Mouse (Mus musculus): ENCODE measurements around the gene Olfr166. TPM values are rescaled to one million over a fixed set of nuclear protein-coding genes. Genes with fewer than 3 reads are reported as not detected.
"Not testable (repeated sequence)": the region's sequence is repeated elsewhere in the genome, so short reads cannot be mapped to it uniquely, and the experiment has no call there.

Gene Olfr166
- polyA plus RNA-seq (2014; fragmentation: Nextera tagmentation; extraction: Ambion mirVana): not detected in 2 replicates

DNA sequence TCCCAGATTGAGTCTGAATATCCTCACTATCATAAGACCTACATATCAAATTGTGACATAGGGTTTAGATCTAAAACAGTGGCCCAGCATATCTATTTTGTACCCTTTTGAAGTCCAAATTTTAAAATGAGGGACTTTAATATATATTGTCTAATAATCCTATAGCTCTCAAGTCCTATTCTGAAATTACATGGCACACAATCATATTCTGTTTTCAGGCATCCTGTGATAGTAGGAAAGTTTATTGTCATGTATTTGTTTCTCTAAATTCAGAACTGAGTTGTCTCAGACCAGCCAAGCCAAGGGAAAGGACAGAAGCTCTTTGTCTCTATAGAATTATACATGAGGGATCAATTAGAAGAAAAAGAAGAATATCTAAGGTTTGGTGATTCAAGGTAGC lies at the start of gene Olfr166:
Olfr166 (plus strand) TSS at position 301 of the 400 bp plus-strand sequence.
- H3K36me3 ChIP-seq (ENCODE audit: control insufficient read depth, insufficient read depth, low read length): no peaks in the 10 kb centered on the region
- H3K4me2 ChIP-seq (replicated peaks; ENCODE audit: low read depth, low read length): no peak within 1 kb of the TSS
- no peaks in the 10 kb centered on the region for H3K27me3 ChIP-seq (ENCODE audit: control insufficient read depth, insufficient read depth, low read length)
- no peak within 1 kb of the TSS for H3K27ac ChIP-seq (ENCODE audit: low read depth, low read length)
- ATAC-seq (ENCODE audit: low FRiP score, low TSS enrichment): no peak
- no peak within 1 kb of the TSS for H3K4me3 ChIP-seq (ENCODE audit: low read length)
- no peak within 1 kb of the TSS for H3K9ac ChIP-seq (ENCODE audit: low read depth, low read length)
- no peaks in the 10 kb centered on the region for H3K9me3 ChIP-seq (ENCODE audit: control insufficient read depth, low read length)
- no peaks in the 10 kb centered on the region for H3K4me1 ChIP-seq (ENCODE audit: control insufficient read depth, insufficient read depth, low read length)

DNA sequence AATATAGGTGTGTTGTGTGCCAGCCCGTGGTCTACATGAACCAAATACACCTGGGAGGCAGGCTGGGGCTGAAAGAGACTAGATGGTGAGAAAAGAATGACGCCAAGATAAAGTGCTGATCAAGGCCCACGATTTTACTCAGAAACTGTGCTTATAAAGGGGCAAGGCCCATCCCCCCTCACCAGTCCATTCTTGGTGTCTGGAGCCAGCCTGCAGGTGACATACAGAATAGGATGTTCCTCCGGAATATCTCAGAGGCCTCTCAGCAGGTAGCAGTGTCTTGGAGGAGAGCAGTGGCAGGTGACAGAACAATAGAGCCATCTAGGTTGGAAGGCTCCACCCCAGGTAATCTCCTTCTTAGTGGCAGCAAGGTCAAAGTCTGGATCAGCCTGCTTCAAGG lies 24.8 kb upstream of the Olfr166 start:
- H3K27me3 ChIP-seq (ENCODE audit: control insufficient read depth, insufficient read depth, low read length); H3K9ac ChIP-seq (ENCODE audit: low read depth, low read length); H3K27ac ChIP-seq (ENCODE audit: low read depth, low read length); H3K36me3 ChIP-seq (ENCODE audit: control insufficient read depth, insufficient read depth, low read length); ATAC-seq (ENCODE audit: low FRiP score, low TSS enrichment); H3K4me3 ChIP-seq (ENCODE audit: low read length); H3K9me3 ChIP-seq (ENCODE audit: control insufficient read depth, low read length); H3K4me1 ChIP-seq (ENCODE audit: control insufficient read depth, insufficient read depth, low read length); H3K4me2 ChIP-seq (replicated peaks; ENCODE audit: low read depth, low read length): not testable (repeated sequence)
- WGBS: 88% methylated on average over 4 of the region's 4 CpGs

DNA sequence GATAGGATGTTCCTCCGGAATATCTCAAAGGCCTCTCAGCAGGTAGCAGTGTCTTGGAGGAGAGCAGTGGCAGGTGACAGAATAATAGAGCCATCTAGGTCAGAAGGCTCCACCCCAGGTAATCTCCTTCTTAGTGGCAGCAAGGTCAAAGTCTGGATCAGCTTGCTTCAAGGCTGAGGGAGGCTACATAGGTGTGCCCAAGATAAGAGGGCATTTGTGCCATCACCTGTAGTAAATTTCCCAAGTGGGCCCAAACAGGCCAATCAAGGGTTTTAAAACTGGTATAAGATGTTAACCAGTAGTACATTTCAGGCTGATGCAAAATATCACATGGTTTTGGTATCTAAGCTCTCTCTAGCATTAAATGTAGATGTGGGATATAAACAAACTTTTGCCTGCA lies 19.1 kb upstream of the Olfr166 start:
- Histone ChIP-seq H3K27ac (ENCODE audit: low read depth, low read length) (no peak overlapping the region), H3K9ac (ENCODE audit: low read depth, low read length) (no peak overlapping the region), H3K4me3 (ENCODE audit: low read length) (no peak overlapping the region), H3K4me2 (replicated peaks; ENCODE audit: low read depth, low read length) (no peak overlapping the region), H3K4me1 (ENCODE audit: control insufficient read depth, insufficient read depth, low read length) (no peaks in the 10 kb centered on the region), H3K27me3 (ENCODE audit: control insufficient read depth, insufficient read depth, low read length) (no peaks in the 10 kb centered on the region), H3K9me3 (ENCODE audit: control insufficient read depth, low read length) (no peaks in the 10 kb centered on the region), H3K36me3 (ENCODE audit: control insufficient read depth, insufficient read depth, low read length) (no peaks in the 10 kb centered on the region)
- 94% methylated on average over 1 of the region's 1 CpGs for WGBS
- ATAC-seq (ENCODE audit: low FRiP score, low TSS enrichment): no peak

DNA sequence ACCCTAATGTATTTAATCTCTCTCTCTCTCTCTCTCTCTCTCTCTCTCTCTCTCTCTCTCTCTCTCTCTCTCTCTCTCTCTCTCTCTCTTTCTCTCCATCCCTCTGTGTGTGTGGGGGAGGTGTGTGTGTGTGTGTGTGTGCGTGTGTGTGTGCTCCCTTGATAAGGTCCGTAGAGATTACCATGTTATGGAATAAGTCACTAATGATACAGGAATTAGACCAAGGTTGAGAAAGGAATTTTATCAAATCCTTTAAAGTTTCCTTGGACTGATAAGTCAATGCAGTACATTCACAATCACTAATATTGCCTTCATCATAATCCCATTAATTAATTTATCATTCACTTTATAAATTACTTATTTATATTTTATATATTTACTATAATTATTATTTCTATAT lies 38.7 kb downstream of the Olfr166 start, which contains the start of gene Olfr167:
Olfr167 (minus strand) TSS at position 101 of the 400 bp plus-strand sequence.
- no peaks in the 10 kb centered on the region for H3K4me1 ChIP-seq (ENCODE audit: control insufficient read depth, insufficient read depth, low read length)
- H3K27me3 ChIP-seq (ENCODE audit: control insufficient read depth, insufficient read depth, low read length): no peaks in the 10 kb centered on the region
- WGBS: 92% methylated on average over 2 of the region's 2 CpGs

DNA sequence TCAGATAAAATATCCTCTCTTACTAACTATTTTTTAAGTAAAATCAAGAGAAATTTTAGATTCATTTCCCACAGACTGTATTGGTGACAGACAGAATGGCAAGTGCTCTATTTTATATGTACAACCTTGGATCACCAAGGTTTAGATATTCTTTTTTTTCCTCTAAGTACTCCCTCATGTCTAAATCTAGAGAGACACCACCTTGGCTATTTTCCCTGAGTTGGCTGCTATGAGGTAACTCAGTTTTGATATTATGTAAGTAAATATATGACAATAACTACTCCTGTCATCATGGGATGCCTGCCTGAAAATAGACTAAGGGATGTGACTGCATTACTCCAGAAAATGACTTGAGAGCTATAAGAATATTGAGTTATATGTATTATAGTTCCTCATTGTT lies 52.0 kb downstream of the Olfr166 start, which contains the start of gene Olfr168:
Olfr168 (minus strand) TSS at position 101 of the 400 bp plus-strand sequence.
- Histone ChIP-seq H3K27me3 (ENCODE audit: control insufficient read depth, insufficient read depth, low read length) (no peaks in the 10 kb centered on the region), H3K4me2 (replicated peaks; ENCODE audit: low read depth, low read length) (no peak within 1 kb of the TSS), H3K9ac (ENCODE audit: low read depth, low read length) (no peak within 1 kb of the TSS), H3K4me1 (ENCODE audit: control insufficient read depth, insufficient read depth, low read length) (no peaks in the 10 kb centered on the region), H3K9me3 (ENCODE audit: control insufficient read depth, low read length) (no peaks in the 10 kb centered on the region), H3K4me3 (ENCODE audit: low read length) (no peak within 1 kb of the TSS), H3K27ac (ENCODE audit: low read depth, low read length) (no peak within 1 kb of the TSS), H3K36me3 (ENCODE audit: control insufficient read depth, insufficient read depth, low read length) (no peaks in the 10 kb centered on the region)
- ATAC-seq (ENCODE audit: low FRiP score, low TSS enrichment): no peak

More for the DNA sequence above, 38.7 kb downstream of the Olfr166 start, which contains the start of gene Olfr167:
- Histone ChIP-seq H3K27ac (ENCODE audit: low read depth, low read length) (no peak within 1 kb of the TSS), H3K9ac (ENCODE audit: low read depth, low read length) (no peak within 1 kb of the TSS), H3K4me3 (ENCODE audit: low read length) (no peak within 1 kb of the TSS), H3K9me3 (ENCODE audit: control insufficient read depth, low read length) (no peaks in the 10 kb centered on the region), H3K36me3 (ENCODE audit: control insufficient read depth, insufficient read depth, low read length) (no peaks in the 10 kb centered on the region), H3K4me2 (replicated peaks; ENCODE audit: low read depth, low read length) (no peak within 1 kb of the TSS)
- no peak for ATAC-seq (ENCODE audit: low FRiP score, low TSS enrichment)

Other genes with a start within 250 kb of the Olfr166 start
- gene Olfr164, start 169.6 kb upstream of the Olfr166 start, polyA plus RNA-seq (2014; fragmentation: Nextera tagmentation; extraction: Ambion mirVana): not detected in 2 replicates
- not detected in 2 replicates for gene Olfr165, start 60.6 kb upstream of the Olfr166 start, polyA plus RNA-seq (2014; fragmentation: Nextera tagmentation; extraction: Ambion mirVana)
- not detected in 2 replicates for gene Olfr167, start 38.6 kb downstream of the Olfr166 start, polyA plus RNA-seq (2014; fragmentation: Nextera tagmentation; extraction: Ambion mirVana)
- not detected in 2 replicates for gene Olfr168, start 51.9 kb downstream of the Olfr166 start, polyA plus RNA-seq (2014; fragmentation: Nextera tagmentation; extraction: Ambion mirVana)
- not detected in 2 replicates for gene Olfr169, start 88.1 kb downstream of the Olfr166 start, polyA plus RNA-seq (2014; fragmentation: Nextera tagmentation; extraction: Ambion mirVana)
- not detected in 2 replicates for gene Olfr170, start 128.2 kb downstream of the Olfr166 start, polyA plus RNA-seq (2014; fragmentation: Nextera tagmentation; extraction: Ambion mirVana)
- gene Olfr171, start 146.2 kb downstream of the Olfr166 start, polyA plus RNA-seq (2014; fragmentation: Nextera tagmentation; extraction: Ambion mirVana): not detected in 2 replicates
- 0.06 TPM in 1 of 2 replicates, not detected in the other for gene Lamp3, start 222.7 kb downstream of the Olfr166 start, polyA plus RNA-seq (2014; fragmentation: Nextera tagmentation; extraction: Ambion mirVana)